Mouse (Mus musculus): ENCODE data around the gene Hist1h1c.
A peak's percentile ranks its signal among the peaks of the same experiment; 100 is the strongest.
"Not testable (repeated sequence)": the region's sequence is repeated elsewhere in the genome, so short reads cannot be mapped to it uniquely, and the experiment has no call there.

Gene Hist1h1c

DNA sequence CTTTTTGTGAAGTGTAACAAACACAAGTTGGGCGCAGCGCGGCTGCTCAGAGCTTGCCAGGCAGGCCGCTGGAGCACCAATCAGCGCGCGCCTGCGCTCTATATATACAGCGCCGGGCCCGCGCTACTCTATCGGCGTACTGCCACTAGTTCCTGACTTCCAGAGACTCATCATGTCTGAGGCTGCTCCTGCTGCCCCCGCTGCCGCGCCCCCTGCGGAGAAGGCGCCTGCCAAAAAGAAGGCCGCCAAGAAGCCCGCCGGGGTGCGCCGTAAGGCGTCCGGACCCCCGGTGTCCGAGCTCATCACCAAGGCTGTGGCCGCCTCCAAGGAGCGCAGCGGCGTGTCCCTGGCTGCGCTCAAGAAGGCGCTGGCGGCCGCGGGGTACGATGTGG lies at the start of gene Hist1h1c:
TSS of gene Hist1h1c (plus strand) at position 132 of the 392 bp plus-strand sequence.
- peak; percentile 92 for DNase-seq (ENCODE audit: extremely low read depth, low read depth)

GRCm38 (mm10) chr13:23688956-23689355 lies 49.7 kb upstream of the Hist1h1c start:
- no peak for DNase-seq (ENCODE audit: extremely low read depth, low read depth)

GRCm38 (mm10) chr13:23689459-23689858 lies 49.1 kb upstream of the Hist1h1c start:
- DNase-seq (ENCODE audit: extremely low read depth, low read depth) = no peak

DNA sequence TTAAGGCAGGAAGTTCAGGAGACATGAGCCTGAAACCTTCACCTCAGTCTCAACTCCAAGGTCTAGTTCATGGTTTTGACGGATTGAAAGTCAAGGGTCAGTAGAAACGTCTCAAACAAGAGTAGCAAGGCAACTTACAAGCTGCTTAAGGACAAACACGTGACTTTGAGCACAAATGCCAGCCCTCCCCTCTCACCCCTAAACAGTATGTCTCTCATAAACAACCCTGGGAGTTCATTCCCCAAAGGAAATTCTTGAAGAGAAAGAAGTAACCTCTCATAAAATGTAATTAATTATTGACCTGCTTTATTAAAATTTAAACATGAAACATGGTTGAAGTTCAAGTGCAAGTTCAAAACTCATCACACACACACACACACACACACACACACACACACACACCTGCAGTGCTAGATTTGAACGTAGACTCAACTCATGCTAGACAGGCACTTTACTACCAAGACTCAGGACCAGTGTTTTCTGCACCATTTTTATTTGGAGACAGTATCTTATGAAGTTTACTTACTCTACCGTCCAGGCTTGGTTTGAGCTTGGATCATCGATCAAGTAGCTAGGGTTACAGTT lies 44.7 kb upstream of the Hist1h1c start:
- DNase-seq (ENCODE audit: extremely low read depth, low read depth) = no peak

DNA sequence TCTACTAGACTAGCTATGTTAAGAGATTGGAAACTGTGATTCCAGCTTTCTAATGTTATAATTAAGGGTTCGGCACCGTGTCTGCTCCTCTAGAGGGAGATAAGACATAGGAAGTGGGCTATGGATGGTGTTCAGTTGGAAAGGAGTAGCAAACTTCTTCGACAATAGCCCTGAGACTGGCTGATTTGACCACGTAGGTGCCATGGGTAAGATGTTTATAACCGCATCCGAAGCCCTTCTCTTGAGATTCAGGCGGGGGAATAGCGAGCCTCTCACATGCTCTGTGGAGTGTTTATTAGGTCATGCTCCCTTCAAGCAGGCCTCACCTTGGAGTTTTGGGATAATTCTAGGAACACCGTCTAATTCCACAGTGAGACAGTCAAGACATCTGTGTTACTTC lies 43.7 kb upstream of the Hist1h1c start:
- DNase-seq (ENCODE audit: extremely low read depth, low read depth) = no peak

GRCm38 (mm10) chr13:23695514-23695913 lies 43.1 kb upstream of the Hist1h1c start, which contains the start of gene Hist1h1t:
TSS of gene Hist1h1t (plus strand) at chr13:23695814.
- DNase-seq (ENCODE audit: extremely low read depth, low read depth) = no peak

GRCm38 (mm10) chr13:23696061-23696474 lies 42.5 kb upstream of the Hist1h1c start:
- peak; percentile 81 for DNase-seq (ENCODE audit: extremely low read depth, low read depth)

DNA sequence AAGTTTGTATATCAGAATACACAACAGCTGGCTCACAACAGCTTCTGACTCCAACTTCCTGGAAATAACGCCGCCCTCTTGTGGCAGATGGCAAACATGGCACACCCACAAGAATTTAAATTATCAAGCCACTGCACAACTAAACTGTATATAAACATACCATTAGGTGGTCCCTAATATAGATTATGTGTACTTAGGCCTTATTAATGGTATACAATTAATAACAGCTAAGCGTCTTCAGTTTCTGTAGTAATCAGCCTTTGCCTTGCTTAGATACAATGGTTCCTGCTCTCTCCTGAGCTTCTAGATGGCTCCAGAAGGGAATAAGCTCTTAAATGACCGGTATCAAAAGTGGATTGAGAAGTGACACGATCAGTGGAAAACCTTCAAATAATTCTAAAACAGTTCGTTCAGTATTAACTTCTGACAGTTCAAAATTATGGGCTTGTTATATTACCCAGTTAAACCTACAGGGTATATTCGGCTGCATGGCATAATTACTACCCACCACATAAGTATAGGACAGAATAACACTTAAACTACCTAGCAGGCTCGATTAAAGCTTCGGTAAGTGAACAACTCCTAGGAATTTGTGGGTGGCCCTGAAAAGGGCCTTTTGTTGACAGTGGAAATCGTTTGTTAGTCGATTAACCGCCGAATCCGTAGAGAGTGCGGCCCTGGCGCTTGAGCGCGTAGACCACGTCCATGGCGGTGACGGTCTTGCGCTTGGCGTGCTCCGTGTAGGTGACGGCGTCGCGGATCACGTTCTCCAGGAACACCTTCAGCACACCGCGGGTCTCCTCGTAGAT lies 40.9 kb upstream of the Hist1h1c start:
- DNase-seq (ENCODE audit: extremely low read depth, low read depth) = peak; percentile 94

- DNase-seq (ENCODE audit: extremely low read depth, low read depth) = peak; percentile 99
These were observed 40.3 kb upstream of the Hist1h1c start, which contains the start of gene Hist1h4c for GRCm38 (mm10) chr13:23698300-23698693. TSS of gene Hist1h4c (minus strand) at chr13:23698454.

DNA sequence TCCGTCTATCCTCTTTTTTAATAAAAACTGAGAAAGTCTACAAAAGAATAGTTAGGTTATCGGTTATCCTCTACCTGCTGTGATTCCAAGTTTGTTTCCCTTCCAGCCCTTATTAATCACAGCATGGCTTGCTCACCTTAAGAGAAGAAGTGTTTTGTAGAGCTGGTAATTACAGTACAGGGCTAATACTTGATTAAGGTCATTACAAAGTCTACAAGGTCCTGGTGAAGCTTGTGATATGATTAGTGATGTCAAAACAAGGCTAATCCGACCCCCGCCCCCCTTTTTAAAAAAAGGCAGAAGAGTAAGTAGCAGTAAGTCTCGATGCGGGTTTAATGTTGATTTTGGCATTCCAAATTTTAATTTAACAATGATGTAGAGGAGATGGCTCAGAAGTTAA lies 39.6 kb upstream of the Hist1h1c start:
- no peak for DNase-seq (ENCODE audit: extremely low read depth, low read depth)

DNA sequence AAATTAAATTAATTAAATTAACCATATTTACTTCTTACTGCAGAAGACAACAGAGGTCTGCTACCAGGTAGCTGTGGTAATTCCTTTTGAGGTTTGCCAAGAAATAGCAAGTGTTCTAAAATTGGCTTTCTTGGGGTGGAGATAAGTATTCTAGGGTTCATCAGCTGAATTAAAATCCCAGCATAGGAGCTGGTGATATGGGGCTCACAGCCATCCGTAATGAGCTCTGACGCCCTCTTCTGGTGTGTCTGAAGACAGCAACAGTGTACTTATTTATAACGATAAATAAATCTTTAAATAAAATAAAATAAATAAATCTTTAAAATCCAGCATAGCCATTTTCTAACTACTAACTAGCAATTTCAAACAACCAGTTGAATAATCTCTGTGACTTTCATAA lies 38.8 kb upstream of the Hist1h1c start:
- no peak for DNase-seq (ENCODE audit: extremely low read depth, low read depth)

GRCm38 (mm10) chr13:23700786-23701520 lies 37.7 kb upstream of the Hist1h1c start:
- DNase-seq (ENCODE audit: extremely low read depth, low read depth) = peak; percentile 91

GRCm38 (mm10) chr13:23702220-23702619 lies 36.4 kb upstream of the Hist1h1c start:
- DNase-seq (ENCODE audit: extremely low read depth, low read depth) = no peak

- not testable (repeated sequence) for DNase-seq (ENCODE audit: extremely low read depth, low read depth)
These were observed 35.8 kb upstream of the Hist1h1c start for GRCm38 (mm10) chr13:23702801-23703200.

DNA sequence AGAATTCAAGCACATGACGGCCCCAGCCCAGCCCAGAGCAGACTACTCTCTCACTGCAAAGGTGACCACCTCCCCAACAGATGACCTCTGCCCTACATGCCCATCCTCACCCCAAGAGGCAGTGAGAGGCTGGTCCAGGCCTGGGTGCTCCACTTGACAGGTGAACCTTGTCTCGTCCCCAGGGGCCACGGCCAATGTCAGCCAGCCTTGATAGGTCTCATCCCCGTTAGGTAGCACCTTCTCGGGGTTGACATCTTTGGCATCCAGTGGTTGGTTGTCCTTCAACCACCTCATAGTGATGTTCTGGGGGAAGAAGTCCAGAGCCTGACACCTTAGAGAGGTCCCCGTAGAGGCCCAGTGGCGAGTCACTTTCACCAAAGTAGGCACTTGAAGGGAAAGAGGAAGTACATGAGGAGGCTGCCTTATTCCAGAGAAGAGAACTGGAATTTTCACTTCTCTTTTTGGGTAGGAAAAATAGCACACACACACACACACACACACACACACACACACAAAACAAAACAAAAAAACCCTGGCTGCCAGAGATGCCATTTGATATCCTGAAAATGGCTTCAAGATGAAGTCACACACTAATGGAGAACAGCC lies 32.8 kb upstream of the Hist1h1c start:
- DNase-seq (ENCODE audit: extremely low read depth, low read depth) = no peak

GRCm38 (mm10) chr13:23706771-23707170 lies 31.8 kb upstream of the Hist1h1c start:
- DNase-seq (ENCODE audit: extremely low read depth, low read depth) = no peak

DNA sequence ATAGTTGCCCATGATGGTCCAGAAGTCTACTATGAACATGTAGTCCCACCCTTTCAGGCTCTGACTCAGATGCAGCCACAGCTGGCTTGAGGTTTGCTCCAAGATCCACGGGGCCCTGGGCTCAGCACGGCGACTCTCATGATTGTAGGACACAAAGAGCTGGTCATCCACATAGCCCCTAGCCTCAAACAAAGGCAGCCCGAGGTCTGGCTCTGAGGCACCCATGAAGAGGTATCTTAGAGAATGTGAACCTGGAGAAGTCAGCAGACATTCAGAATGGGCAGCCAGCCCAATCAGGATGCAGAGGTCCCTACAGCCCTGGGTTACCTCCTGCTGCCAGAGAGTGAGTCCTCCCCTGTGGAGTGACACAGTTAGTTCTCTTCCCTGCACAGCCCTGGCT lies 30.6 kb upstream of the Hist1h1c start:
- no peak for DNase-seq (ENCODE audit: extremely low read depth, low read depth)

GRCm38 (mm10) chr13:23708654-23709053 lies 30.0 kb upstream of the Hist1h1c start:
- DNase-seq (ENCODE audit: extremely low read depth, low read depth) = no peak

DNA sequence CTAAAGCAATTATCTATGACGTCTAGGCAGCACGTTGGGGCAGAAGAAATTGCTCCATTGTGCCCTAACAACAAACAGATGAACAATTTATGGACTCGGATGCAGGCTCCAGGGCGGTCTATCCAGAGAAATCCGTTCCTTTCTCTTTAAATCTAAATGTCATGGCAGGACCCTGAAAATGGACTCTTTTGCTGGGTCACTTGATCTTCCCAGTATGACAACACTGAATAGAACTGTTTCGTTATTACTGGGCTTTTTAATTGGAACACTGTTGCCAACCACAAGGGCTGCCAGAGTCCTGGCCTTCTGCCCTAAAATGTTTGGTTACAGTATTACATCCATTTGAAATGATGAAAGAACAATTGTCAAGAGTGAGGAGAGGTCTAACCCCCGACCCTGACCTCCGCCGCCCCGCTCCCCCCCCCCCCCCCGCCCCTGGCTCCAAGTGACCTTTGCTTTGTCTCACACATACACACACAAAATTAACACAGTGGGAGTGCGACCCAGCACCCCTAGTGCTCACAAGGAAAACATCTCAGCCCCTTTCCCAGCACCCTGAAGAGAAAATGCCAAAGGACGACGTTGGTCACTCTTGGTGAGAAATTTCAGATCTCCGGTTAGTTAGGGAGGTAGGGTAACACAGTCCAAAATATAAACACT lies 28.8 kb upstream of the Hist1h1c start:
- DNase-seq (ENCODE audit: extremely low read depth, low read depth) = no peak

DNA sequence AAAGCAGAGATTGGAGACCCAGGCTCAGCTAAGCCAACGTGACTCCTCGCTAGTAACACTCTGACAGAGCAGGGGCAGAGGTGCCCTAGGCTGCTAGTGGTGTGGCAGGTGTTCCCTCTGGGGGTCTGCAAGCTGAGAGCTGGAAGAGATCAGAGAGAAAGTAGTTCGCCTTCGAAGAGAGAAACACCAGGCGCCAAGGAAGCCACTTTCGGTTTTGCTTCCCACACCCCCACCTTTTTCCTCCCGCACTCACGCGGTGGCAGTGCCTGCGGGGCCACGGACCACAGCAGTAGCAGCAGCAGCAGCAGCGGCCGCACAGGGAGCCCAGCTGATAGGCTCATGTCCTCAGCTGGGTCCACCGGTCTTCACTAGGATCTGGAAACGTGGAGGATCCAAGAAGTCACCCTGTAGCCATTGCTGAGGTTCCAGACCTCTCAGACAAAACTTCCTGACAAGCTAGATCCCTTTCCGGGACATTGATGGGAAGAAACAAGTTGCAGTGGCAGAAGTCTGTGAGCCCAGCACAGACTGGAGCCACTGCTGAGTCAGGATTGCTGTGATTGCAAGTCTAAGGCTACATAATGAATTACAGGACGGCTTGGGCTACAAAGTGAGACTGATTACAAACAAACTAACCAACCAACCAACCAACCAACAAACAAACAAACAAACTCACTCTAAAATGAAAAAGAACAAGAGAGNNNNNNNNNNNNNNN lies 28.1 kb upstream of the Hist1h1c start, which contains the start of gene Hfe:
TSS of gene Hfe (minus strand) at position 481 of the 716 bp plus-strand sequence.
- DNase-seq (ENCODE audit: extremely low read depth, low read depth) = no peak

All from MEL-GATA-1-ER (cell line).